Mouse (Mus musculus) liver, adult 2 months (tissue): ENCODE measurements around the gene Kcnab1. TPM values are rescaled to one million over a fixed set of nuclear protein-coding genes. Genes with fewer than 3 reads are reported as not detected.

Source experiments
- DNase-seq: peaks from one replicate; pipeline ENCODE4 v3.0.0-alpha.2; 2011; ENCODE audit warnings: low read depth, low spot score; ENCODE audit errors: extremely low read depth
- H3K27ac ChIP-seq: fragments of 200-500 bp; replicated peaks from 2 replicates; pipeline ENCODE4 v1.5.1; 2012; ENCODE audit warnings: low read depth, mild to moderate bottlenecking, control low read depth, inconsistent platforms, low read length; ENCODE audit not compliant: insufficient read depth
- H3K27me3 ChIP-seq: fragments of 200-500 bp; 2 replicates; pipeline ENCODE4 v1.6.1; 2012; ENCODE audit warnings: mild to moderate bottlenecking, moderate library complexity, low read length, inconsistent platforms; ENCODE audit not compliant: control insufficient read depth, insufficient read depth
- H3K36me3 ChIP-seq: fragments of 200-500 bp; 2 replicates; pipeline ENCODE4 v1.6.1; 2012; ENCODE audit warnings: low read length, inconsistent platforms; ENCODE audit not compliant: control insufficient read depth, insufficient read depth
- H3K4me1 ChIP-seq: fragments of 200-500 bp; 2 replicates; pipeline ENCODE4 v1.6.1; 2011; ENCODE audit warnings: low read length; ENCODE audit not compliant: control insufficient read depth, insufficient read depth
- H3K4me3 ChIP-seq: fragments of 200-500 bp; 2 replicates; pipeline ENCODE4 v1.5.1; 2011; ENCODE audit warnings: low read depth, mild to moderate bottlenecking, control low read depth, low read length, moderate library complexity; ENCODE audit not compliant: insufficient read depth
- H3K79me2 ChIP-seq: fragments of 200-500 bp; 2 replicates; pipeline ENCODE4 v1.6.1; 2012; ENCODE audit warnings: inconsistent platforms, mild to moderate bottlenecking, low read length, moderate library complexity; ENCODE audit not compliant: control insufficient read depth, insufficient read depth
- H3K9ac ChIP-seq: fragments of 200-500 bp; 2 replicates; pipeline ENCODE4 v1.6.1; 2012; ENCODE audit warnings: low read depth, mild to moderate bottlenecking, control low read depth, inconsistent platforms, low read length
- CTCF ChIP-seq: fragments of 200-500 bp; IDR thresholded peaks from 2 replicates; pipeline ENCODE4 v1.5.1; 2011; ENCODE audit warnings: low read depth, low read length, control low read depth
- POLR2A ChIP-seq: fragments of 200-500 bp; IDR thresholded peaks from 2 replicates; pipeline ENCODE4 v1.6.1; 2011; ENCODE audit warnings: low read length, control low read depth; ENCODE audit not compliant: insufficient read depth; ENCODE audit errors: extremely low read depth
- WGBS: fragments of 180-500 bp; shearing (Covaris S2); methylation state at CpG from one replicate; pipeline ENCODE4 v1.1.7; 2018; 5-methylcytosine and 5-hydroxymethylcytosine counted together
- polyA plus RNA-seq: library from polyadenylated mRNA; depleted of rRNA; stranded (reverse); fragments of >200 nt; gene quantifications from 2 replicates; pipeline ENCODE4 v1.2.3, GENCODE M21; 2012
- total RNA-seq: library from RNA; depleted of rRNA; stranded (reverse); fragments of >200 nt; gene quantifications from 2 replicates; pipeline ENCODE4 v1.2.3, GENCODE M21; 2014

Gene Kcnab1
- total and polyA plus RNA-seq, 2 experiments: 0.06 to 0.28 TPM

DNA sequence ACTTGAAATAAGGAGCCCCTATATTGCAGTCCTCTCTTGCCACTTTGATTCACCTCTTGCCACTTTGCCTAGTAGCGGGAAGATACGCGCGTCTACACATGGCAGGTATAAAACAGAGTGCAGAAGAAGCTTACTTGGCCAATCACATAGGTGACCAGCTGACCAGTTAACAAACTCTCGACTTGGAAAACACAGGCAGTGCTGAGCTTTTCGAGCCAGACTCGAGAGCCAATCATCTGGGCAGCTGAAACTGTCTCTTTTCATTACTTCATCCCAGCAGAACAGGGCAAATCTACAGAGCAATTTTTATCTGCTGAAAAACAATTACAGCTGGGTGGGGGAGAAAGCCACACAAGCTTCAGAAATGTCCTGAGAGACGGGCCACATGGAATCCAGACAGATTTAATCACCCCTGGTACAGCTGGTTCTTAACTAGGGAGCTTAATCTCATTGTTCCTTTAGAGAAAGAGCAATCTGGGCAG lies 96.4 kb downstream of the Kcnab1 start:
- 76% methylated on average over 8 of the region's 8 CpGs for WGBS
- TF ChIP-seq POLR2A: no peak
- no peak for TF ChIP-seq CTCF
- Histone ChIP-seq H3K4me3 (no peak overlapping the region), H3K9ac (no peak overlapping the region), H3K4me1 (no peaks in the 10 kb centered on the region), H3K79me2 (no peaks in the 10 kb centered on the region), H3K27me3 (no peaks in the 10 kb centered on the region), H3K36me3 (no peaks in the 10 kb centered on the region), H3K27ac (no peak overlapping the region)
- DNase-seq: no peak

DNA sequence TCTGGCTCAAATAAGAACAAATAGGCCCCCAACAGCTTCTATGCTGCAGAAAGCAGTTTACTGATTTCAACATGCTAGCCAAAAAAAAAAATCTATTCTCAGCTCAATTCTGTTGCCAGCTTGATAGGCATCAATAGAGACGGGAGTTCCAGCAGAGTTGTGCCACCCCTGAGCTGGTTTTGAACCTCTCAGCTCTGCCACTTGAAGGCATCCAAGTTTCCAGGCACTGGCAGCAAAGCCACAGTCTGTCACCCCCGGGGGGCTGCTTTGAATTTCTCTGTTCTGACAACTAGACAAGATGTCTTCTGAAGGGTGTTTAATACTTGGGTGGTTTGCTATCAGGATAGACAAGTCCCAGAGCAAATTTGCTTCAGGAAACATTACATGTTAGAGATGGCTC lies 104.5 kb downstream of the Kcnab1 start:
- no peaks in the 10 kb centered on the region for H3K79me2 ChIP-seq
- no peaks in the 10 kb centered on the region for H3K36me3 ChIP-seq
- TF ChIP-seq POLR2A: no peak
- TF ChIP-seq CTCF: no peak
- 54% methylated on average over 2 of the region's 2 CpGs for WGBS
- H3K4me1 ChIP-seq: no peaks in the 10 kb centered on the region
- no peak overlapping the region for H3K4me3 ChIP-seq
- no peaks in the 10 kb centered on the region for H3K27me3 ChIP-seq
- DNase-seq: no peak
- no peak overlapping the region for H3K9ac ChIP-seq
- H3K27ac ChIP-seq: no peak overlapping the region

DNA sequence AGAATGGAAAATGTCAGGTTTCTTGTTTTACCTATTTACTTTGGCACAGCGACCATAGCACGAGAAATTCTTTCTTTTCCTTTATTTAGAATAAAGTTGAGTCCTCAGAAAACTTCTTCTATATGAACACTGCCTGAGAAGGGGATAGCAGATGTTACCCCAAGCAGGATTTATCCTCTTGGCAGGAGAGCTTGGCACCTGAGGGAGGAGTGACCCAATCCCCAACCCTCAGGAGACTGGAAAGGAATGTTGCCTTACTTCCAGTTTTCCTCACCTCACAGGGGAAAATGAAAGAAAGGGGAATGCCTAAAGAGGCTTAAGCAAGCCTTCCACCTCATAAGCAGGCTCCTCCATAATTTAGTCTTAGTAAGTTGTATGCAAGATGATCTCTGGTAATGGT lies 105.5 kb downstream of the Kcnab1 start:
- no peaks in the 10 kb centered on the region for H3K27me3 ChIP-seq
- H3K27ac ChIP-seq: no peak overlapping the region
- H3K79me2 ChIP-seq: no peaks in the 10 kb centered on the region
- no peaks in the 10 kb centered on the region for H3K4me1 ChIP-seq
- no peaks in the 10 kb centered on the region for H3K36me3 ChIP-seq
- no peak overlapping the region for H3K4me3 ChIP-seq
- WGBS: 64% methylated on average over 2 of the region's 2 CpGs
- H3K9ac ChIP-seq: no peak overlapping the region
- no peak for DNase-seq
- TF ChIP-seq POLR2A: no peak
- TF ChIP-seq CTCF: no peak

DNA sequence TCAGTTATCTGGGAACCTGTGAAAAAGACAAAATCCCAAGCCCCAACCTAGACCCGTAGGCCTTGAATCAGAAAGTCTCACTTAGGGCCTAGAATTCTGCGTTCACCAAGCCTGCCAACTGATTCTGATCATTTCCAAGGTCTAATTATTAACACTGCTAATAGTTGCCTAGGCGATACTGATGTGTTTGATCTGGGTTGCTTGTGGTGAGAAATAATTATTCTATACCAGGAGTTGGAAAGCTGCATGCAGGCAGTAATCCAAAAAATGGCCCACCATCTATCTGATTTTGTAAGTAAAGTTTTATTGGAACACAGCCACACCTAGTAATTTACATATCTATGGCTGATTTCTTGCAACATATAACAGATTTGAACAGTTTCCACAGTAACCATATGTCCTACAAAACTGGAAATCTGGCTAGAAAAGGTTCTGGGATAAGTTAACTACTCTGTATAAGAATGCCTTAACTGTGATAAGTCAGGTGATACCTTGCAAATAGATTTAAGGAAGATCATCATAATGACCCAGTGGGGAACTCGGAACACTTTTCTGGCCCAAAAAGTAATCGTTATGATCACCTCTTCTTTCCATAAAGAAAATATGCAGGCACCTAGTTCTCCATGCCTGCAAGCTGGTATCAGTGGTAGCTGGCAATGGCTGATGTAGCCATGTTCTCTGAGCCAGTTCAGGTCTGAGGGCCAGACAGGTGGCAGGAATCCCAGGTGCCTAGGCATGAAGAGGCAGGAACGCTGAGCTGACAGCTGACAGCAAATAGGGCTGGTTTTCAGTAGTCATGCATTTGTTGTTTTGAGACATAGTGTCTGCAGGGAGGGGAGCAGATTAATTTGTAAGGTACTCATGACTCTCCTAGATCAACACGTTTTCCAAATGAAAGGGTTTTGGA lies 108.7 kb downstream of the Kcnab1 start:
- H3K9ac ChIP-seq: no peak overlapping the region
- no peak overlapping the region for H3K4me3 ChIP-seq
- DNase-seq: no peak
- 84% methylated on average over 7 of the region's 7 CpGs for WGBS
- H3K27me3 ChIP-seq: no peaks in the 10 kb centered on the region
- TF ChIP-seq CTCF (no peak), POLR2A (no peak)
- H3K79me2 ChIP-seq: no peaks in the 10 kb centered on the region
- no peaks in the 10 kb centered on the region for H3K36me3 ChIP-seq
- H3K27ac ChIP-seq: no peak overlapping the region
- no peaks in the 10 kb centered on the region for H3K4me1 ChIP-seq

DNA sequence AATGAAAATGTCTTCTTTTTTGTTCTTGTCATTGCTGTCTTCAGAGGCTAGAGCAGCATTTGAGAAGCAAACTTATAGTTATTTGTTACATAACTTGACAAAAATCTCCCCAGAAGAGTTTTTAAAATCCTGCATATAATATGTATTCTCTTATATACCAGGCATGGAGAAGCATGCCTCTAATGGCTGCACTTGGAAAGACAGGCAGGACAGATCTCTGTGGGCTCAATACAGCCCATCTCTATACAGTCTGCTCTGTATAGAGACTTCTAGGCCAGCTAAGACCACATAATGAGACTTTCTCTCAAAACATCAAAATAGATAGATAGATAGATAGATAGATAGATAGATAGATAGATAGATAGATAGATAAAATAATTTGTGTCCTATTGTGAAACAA lies 111.1 kb downstream of the Kcnab1 start:
- Histone ChIP-seq H3K4me3 (no peak overlapping the region), H3K27me3 (no peaks in the 10 kb centered on the region), H3K27ac (no peak overlapping the region), H3K36me3 (no peaks in the 10 kb centered on the region), H3K79me2 (no peaks in the 10 kb centered on the region), H3K9ac (no peak overlapping the region), H3K4me1 (no peaks in the 10 kb centered on the region)
- no peak for DNase-seq
- TF ChIP-seq CTCF: no peak
- no peak for TF ChIP-seq POLR2A

DNA sequence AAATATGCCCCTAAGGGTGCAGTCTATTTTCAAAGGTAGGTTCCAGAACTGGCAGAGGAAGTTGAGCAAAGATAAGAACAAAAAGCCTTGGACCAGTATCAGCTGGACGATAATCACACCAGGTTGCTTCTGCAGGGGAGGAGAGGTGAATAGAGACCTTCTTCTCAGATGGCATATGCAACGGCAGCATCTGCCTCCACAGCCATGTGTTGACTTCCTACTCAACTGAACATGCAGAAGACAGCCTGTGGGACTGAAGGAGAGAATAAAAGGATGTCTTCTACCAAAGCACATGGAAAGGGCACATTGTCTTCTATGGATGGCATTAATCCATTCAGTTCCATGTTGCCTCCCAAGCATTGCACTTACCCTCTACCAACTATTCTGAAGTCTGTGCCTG lies 114.5 kb downstream of the Kcnab1 start:
- Histone ChIP-seq H3K4me3 (no peak overlapping the region), H3K9ac (no peak overlapping the region), H3K36me3 (no peaks in the 10 kb centered on the region), H3K79me2 (no peaks in the 10 kb centered on the region), H3K27me3 (no peaks in the 10 kb centered on the region), H3K27ac (no peak overlapping the region), H3K4me1 (no peaks in the 10 kb centered on the region)
- 78% methylated on average over 2 of the region's 2 CpGs for WGBS
- TF ChIP-seq CTCF (no peak), POLR2A (no peak)
- DNase-seq: no peak
